Mouse (Mus musculus): ENCODE measurements around the gene Sash3. TPM values are rescaled to one million over a fixed set of nuclear protein-coding genes. Genes with fewer than 3 reads are reported as not detected.

Sash3 gene
- total and polyA plus RNA-seq, 3 experiments: 0.31 to 1.2 TPM; not detected in 1

GRCm38 (mm10) chrX:48127502-48128218 lies 18.6 kb upstream of the Sash3 start (continued):
- TF ChIP-seq MEF2A (IDR thresholded peaks at IDR 0.05; ENCODE audit: extremely low read depth, insufficient replicate concordance, low read depth, low read length, poor library complexity, severe bottlenecking) (no peak), POLR2A (IDR thresholded peaks at IDR 0.05; ENCODE audit: control insufficient read depth in 1 of 2, insufficient read depth in 1 of 2, low read depth in 1 of 2, low read length in 2 of 2, poor library complexity in 1 of 2) (peak in 1 of 2 experiments; percentile 43; a peak in 1 of 4 replicates), CHD2 (IDR thresholded peaks at IDR 0.05; ENCODE audit: low read length) (no peak), TCF12 (IDR thresholded peaks at IDR 0.05; ENCODE audit: low read depth, low read length) (peak; percentile 38; the same call in 1 of the 2 replicates), NELFE (IDR thresholded peaks at IDR 0.05; ENCODE audit: low read depth, low read length) (peak; percentile 46; the same call in 1 of the 2 replicates), TBP (IDR thresholded peaks at IDR 0.05; ENCODE audit: low read depth, low read length) (no peak), POLR2AphosphoS5 (IDR thresholded peaks at IDR 0.05; ENCODE audit: borderline replicate concordance, low read depth, low read length) (no peak), MAX (IDR thresholded peaks at IDR 0.05; ENCODE audit: low read length) (peak; percentile 93), MAZ (IDR thresholded peaks at IDR 0.05; ENCODE audit: low read depth, low read length) (no peak), UBTF (IDR thresholded peaks at IDR 0.05; ENCODE audit: borderline replicate concordance, insufficient read depth, low read depth, low read length) (no peak), HCFC1 (IDR thresholded peaks at IDR 0.05; ENCODE audit: low read depth, low read length) (peak; percentile 45; the same call in 1 of the 2 replicates), E2F4 (IDR thresholded peaks at IDR 0.05; ENCODE audit: borderline replicate concordance, low read depth, low read length) (no peak), RAD21 (IDR thresholded peaks at IDR 0.05; ENCODE audit: low read depth, low read length) (no peak), CTCF (IDR thresholded peaks at IDR 0.05 in 2 of 3, conservative IDR thresholded peaks at IDR 0.05 in 1 of 3; ENCODE audit: control insufficient read depth in 1 of 3, insufficient read depth in 1 of 3, low read depth in 2 of 3, low read length in 3 of 3, poor library complexity in 1 of 3, severe bottlenecking in 1 of 3) (peak in 2 of 3 experiments; percentile 21 to 25; a peak in 3 of 6 replicates)

- DNase-seq (ENCODE audit: low read depth, low spot score): no peak
- TF ChIP-seq MYB (IDR thresholded peaks at IDR 0.05; ENCODE audit: low read depth, low read length) (no peak), NELFE (IDR thresholded peaks at IDR 0.05; ENCODE audit: low read depth, low read length) (no peak), RAD21 (IDR thresholded peaks at IDR 0.05; ENCODE audit: low read depth, low read length) (no peak), MAX (IDR thresholded peaks at IDR 0.05; ENCODE audit: low read length) (no peak), POLR2A (IDR thresholded peaks at IDR 0.05; ENCODE audit: control insufficient read depth in 1 of 2, insufficient read depth in 1 of 2, low read depth in 1 of 2, low read length in 2 of 2, poor library complexity in 1 of 2) (no peak), SIN3A (IDR thresholded peaks at IDR 0.05; ENCODE audit: low read length) (no peak), MEF2A (IDR thresholded peaks at IDR 0.05; ENCODE audit: extremely low read depth, insufficient replicate concordance, low read depth, low read length, poor library complexity, severe bottlenecking) (no peak), JUND (IDR thresholded peaks at IDR 0.05; ENCODE audit: low read depth, low read length) (no peak)
- no peaks in the 10 kb centered on the region for H3K27me3 ChIP-seq (ENCODE audit: control insufficient read depth in 1 of 2, insufficient read depth in 2 of 2, low read length in 2 of 2)
These were observed 17.1 kb upstream of the Sash3 start for GRCm38 (mm10) chrX:48129167-48129566.

More at GRCm38 (mm10) chrX:48129167-48129566, 17.1 kb upstream of the Sash3 start:
- H3K4me1 ChIP-seq (ENCODE audit: control insufficient read depth in 1 of 2, insufficient read depth in 2 of 2, low read length in 2 of 2): peaks cover 3 to 9% of the 10 kb centered on the region in 2 experiments
- H3K4me3 ChIP-seq (ENCODE audit: control insufficient read depth in 1 of 2, insufficient read depth in 1 of 2, low read depth in 2 of 2, low read length in 2 of 2): no peak overlapping the region
- peaks cover 0 to 5% of the 10 kb centered on the region in 2 experiments; a peak in 1 of 4 replicates for H3K36me3 ChIP-seq (ENCODE audit: control insufficient read depth in 1 of 2, insufficient read depth in 2 of 2, low read length in 2 of 2)
- no peaks in the 10 kb centered on the region for H3K9me3 ChIP-seq (replicated peaks; ENCODE audit: insufficient read depth, low read length)
- no peak overlapping the region for H3K9ac ChIP-seq (ENCODE audit: control insufficient read depth, low read depth, low read length, poor library complexity, severe bottlenecking)
- no peaks in the 10 kb centered on the region for H3K79me2 ChIP-seq (ENCODE audit: control insufficient read depth, insufficient read depth, low read length, poor library complexity)
- no peak overlapping the region for H3K27ac ChIP-seq (ENCODE audit: control insufficient read depth, low read depth, low read length)
